Mouse (Mus musculus) forebrain, embryonic 16.5 days (tissue): Measurements from ENCODE around the gene Gm10799. TPM values are rescaled to one million over a fixed set of nuclear protein-coding genes. Genes with fewer than 3 reads are reported as not detected.
"Not testable (repeated sequence)": the region's sequence is repeated elsewhere in the genome, so short reads cannot be mapped to it uniquely, and the experiment has no call there.

Source experiments
- ATAC-seq: fragments of 200-750 bp; cut with Nextera tagmentation; 2 replicates; pipeline ENCODE4 v1.8.0; 2017; ENCODE audit warnings: mild to moderate bottlenecking, moderate library complexity
- H3K27ac ChIP-seq: fragments of 300-500 bp; sonication (generic); 2 replicates; pipeline ENCODE4 v1.5.1; 2014; ENCODE audit warnings: low read length, control low read depth
- H3K27me3 ChIP-seq: fragments of 300-500 bp; sonication (generic); replicated peaks from 2 replicates; pipeline ENCODE4 v1.6.1; 2014; ENCODE audit warnings: low read length; ENCODE audit not compliant: control insufficient read depth, insufficient read depth
- H3K36me3 ChIP-seq: fragments of 300-500 bp; sonication (generic); 2 replicates; pipeline ENCODE4 v1.6.1; 2014; ENCODE audit not compliant: control insufficient read depth, insufficient read depth
- H3K4me1 ChIP-seq: fragments of 300-500 bp; sonication (generic); replicated peaks from 2 replicates; pipeline ENCODE4 v1.6.1; 2014; ENCODE audit warnings: low read length; ENCODE audit not compliant: control insufficient read depth, insufficient read depth
- H3K4me2 ChIP-seq: fragments of 300-500 bp; sonication (generic); 2 replicates; pipeline ENCODE4 v1.6.1; 2014; ENCODE audit warnings: mild to moderate bottlenecking, low read length, control low read depth
- H3K4me3 ChIP-seq: fragments of 300-500 bp; sonication (generic); replicated peaks from 2 replicates; pipeline ENCODE4 v1.5.1; 2014; ENCODE audit warnings: mild to moderate bottlenecking, low read length, control low read depth
- H3K9ac ChIP-seq: fragments of 300-500 bp; sonication (generic); replicated peaks from 2 replicates; pipeline ENCODE4 v1.6.1; 2014; ENCODE audit warnings: low read depth, low read length, control low read depth
- H3K9me3 ChIP-seq: fragments of 300-500 bp; sonication (generic); 2 replicates; pipeline ENCODE4 v1.6.1; 2016; ENCODE audit warnings: low read length; ENCODE audit not compliant: control insufficient read depth
- WGBS: fragments of 180-500 bp; shearing (Covaris S2); extraction: QIAGEN DNeasy Blood & Tissue Kit; methylation state at CpG from one replicate; pipeline ENCODE4 v1.1.7; 2014; 5-methylcytosine and 5-hydroxymethylcytosine counted together
- polyA plus RNA-seq: library from polyadenylated mRNA; unstranded; fragments of >200 nt; fragmentation: Nextera tagmentation; extraction: Ambion mirVana; gene quantifications from 2 replicates; pipeline ENCODE4 v1.2.1, GENCODE M21; 2015

Gm10799 gene
- not detected in 2 replicates for polyA plus RNA-seq

GRCm38 (mm10) chr2:104068450-104068849 lies at the start of gene Gm10799:
Gene Gm10799 (minus strand): TSS chr2:104068550.
- WGBS, result 84% methylated on average over 7 of the region's 7 CpGs
- H3K36me3 ChIP-seq, H3K27ac ChIP-seq, H3K4me3 ChIP-seq, H3K27me3 ChIP-seq, H3K4me2 ChIP-seq, H3K4me1 ChIP-seq, H3K9ac ChIP-seq, H3K9me3 ChIP-seq, ATAC-seq: not testable (repeated sequence)

- H3K36me3 ChIP-seq, ATAC-seq, H3K27ac ChIP-seq, H3K9ac ChIP-seq, H3K27me3 ChIP-seq, H3K9me3 ChIP-seq, H3K4me3 ChIP-seq, H3K4me1 ChIP-seq, H3K4me2 ChIP-seq: not testable (repeated sequence)
These were observed 48.8 kb upstream of the Gm10799 start for GRCm38 (mm10) chr2:104117173-104117572.

GRCm38 (mm10) chr2:104114898-104115297 lies 46.5 kb upstream of the Gm10799 start:
- ATAC-seq, result no peak
- Histone ChIP-seq H3K27ac (no peak overlapping the region), H3K4me1 (no peaks in the 10 kb centered on the region), H3K4me2 (no peak overlapping the region), H3K27me3 (no peaks in the 10 kb centered on the region), H3K4me3 (no peak overlapping the region), H3K36me3 (no peaks in the 10 kb centered on the region), H3K9me3 (no peaks in the 10 kb centered on the region), H3K9ac (no peak overlapping the region)
- 60% methylated on average over 3 of the region's 3 CpGs for WGBS

- ATAC-seq, H3K4me2 ChIP-seq, H3K9me3 ChIP-seq, H3K4me1 ChIP-seq, H3K36me3 ChIP-seq, H3K9ac ChIP-seq, H3K27me3 ChIP-seq, H3K4me3 ChIP-seq, H3K27ac ChIP-seq: not testable (repeated sequence)
These were observed 45.2 kb upstream of the Gm10799 start for GRCm38 (mm10) chr2:104113563-104113962.

GRCm38 (mm10) chr2:104111170-104111797 lies 42.9 kb upstream of the Gm10799 start:
- not testable (repeated sequence) for ATAC-seq, H3K36me3 ChIP-seq, H3K4me3 ChIP-seq, H3K4me1 ChIP-seq, H3K27me3 ChIP-seq, H3K27ac ChIP-seq, H3K9ac ChIP-seq, H3K4me2 ChIP-seq, H3K9me3 ChIP-seq
- WGBS, result no CpG with 5 or more reads among the region's 1 CpGs

- H3K27me3 ChIP-seq, result no peaks in the 10 kb centered on the region
- H3K27ac ChIP-seq, result no peak overlapping the region
- WGBS, result 87% methylated on average over 4 of the region's 4 CpGs
- no peaks in the 10 kb centered on the region for H3K36me3 ChIP-seq
- H3K4me3 ChIP-seq, result no peak overlapping the region
- no peaks in the 10 kb centered on the region for H3K4me1 ChIP-seq
- ATAC-seq, result no peak
- H3K4me2 ChIP-seq, result no peak overlapping the region
- no peaks in the 10 kb centered on the region for H3K9me3 ChIP-seq
- no peak overlapping the region for H3K9ac ChIP-seq
These were observed 41.7 kb upstream of the Gm10799 start for GRCm38 (mm10) chr2:104110031-104110430.

- no peak overlapping the region for H3K27ac ChIP-seq
- H3K9me3 ChIP-seq, result no peaks in the 10 kb centered on the region
- 73% methylated on average over 2 of the region's 2 CpGs for WGBS
- no peak overlapping the region for H3K9ac ChIP-seq
- no peak overlapping the region for H3K4me3 ChIP-seq
- no peaks in the 10 kb centered on the region for H3K36me3 ChIP-seq
- H3K4me1 ChIP-seq, result no peaks in the 10 kb centered on the region
- ATAC-seq, result no peak
- H3K4me2 ChIP-seq, result no peak overlapping the region
- H3K27me3 ChIP-seq, result no peaks in the 10 kb centered on the region
These were observed 41.2 kb upstream of the Gm10799 start for GRCm38 (mm10) chr2:104109528-104109927.

GRCm38 (mm10) chr2:104109021-104109420 lies 40.7 kb upstream of the Gm10799 start:
- H3K27me3 ChIP-seq, ATAC-seq, H3K9me3 ChIP-seq, H3K4me1 ChIP-seq, H3K4me3 ChIP-seq, H3K36me3 ChIP-seq, H3K4me2 ChIP-seq, H3K9ac ChIP-seq, H3K27ac ChIP-seq: not testable (repeated sequence)
- 89% methylated on average over 2 of the region's 2 CpGs for WGBS

GRCm38 (mm10) chr2:104104800-104105199 lies 36.5 kb upstream of the Gm10799 start:
- Histone ChIP-seq H3K36me3 (no peaks in the 10 kb centered on the region), H3K27ac (no peak overlapping the region), H3K9ac (no peak overlapping the region), H3K4me2 (no peak overlapping the region), H3K27me3 (no peaks in the 10 kb centered on the region), H3K4me3 (no peak overlapping the region), H3K9me3 (no peaks in the 10 kb centered on the region), H3K4me1 (no peaks in the 10 kb centered on the region)
- ATAC-seq, result no peak
- WGBS, result 94% methylated on average over 6 of the region's 6 CpGs

- Histone ChIP-seq H3K27me3 (no peaks in the 10 kb centered on the region), H3K4me1 (0 out of 2 replicates have a peak, but pooled peaks cover 3% of the 10 kb centered on the region), H3K9me3 (no peaks in the 10 kb centered on the region), H3K27ac (no peak overlapping the region), H3K4me3 (no peak overlapping the region), H3K36me3 (no peaks in the 10 kb centered on the region), H3K4me2 (no peak overlapping the region), H3K9ac (no peak overlapping the region)
- WGBS, result 34% methylated on average over 1 of the region's 1 CpGs
- no peak for ATAC-seq
These were observed 31.6 kb upstream of the Gm10799 start for GRCm38 (mm10) chr2:104099946-104100345.
